9 mouse cellular contexts compared by ENCODE assay signal in the genomic region with DNA sequence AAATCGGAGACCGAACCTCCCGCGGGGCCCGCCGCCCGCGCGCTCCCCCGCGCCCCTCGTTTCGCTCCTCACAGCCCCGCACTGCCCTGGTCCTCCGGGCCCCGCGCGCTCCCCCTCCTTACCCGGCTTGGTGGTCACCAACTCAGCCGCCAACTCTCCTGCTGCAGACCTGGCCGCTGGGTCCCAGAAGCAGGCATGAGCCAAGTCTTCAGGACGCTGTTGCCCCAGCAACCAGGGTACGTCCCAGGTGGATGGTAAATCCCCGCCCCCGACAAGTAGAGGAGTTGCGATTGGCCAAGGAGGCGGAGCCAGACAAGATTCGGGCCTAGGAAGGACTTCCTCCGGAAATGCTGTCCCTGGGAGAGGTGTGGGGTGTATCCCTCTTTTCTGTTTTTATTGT. TPM values are rescaled to one million over a fixed set of nuclear protein-coding genes. Genes with fewer than 3 reads are reported as not detected.
DNase-seq lines count a peak whose midpoint lies in the region; ATAC-seq and TF ChIP-seq lines count a peak whose summit lies in the region.
"Had no signal": no experiment of that assay in that cellular context is flagged by ENCODE, and none has a peak within 500 bp of the region (broad histone marks: within the 10 kb centered on the region; RNA-seq: fewer than 3 reads in every experiment).

A gene (minus strand): TSS at position 240 of the 400 bp plus-strand sequence.

- peak within 1 kb of the TSS; percentile 27; the same call in 1 of the 2 replicates for H3K4me2 ChIP-seq in liver, embryonic 12.5 days
- no peak within 1 kb of the TSS for H3K4me2 ChIP-seq in liver, postnatal 0 days (ENCODE audit: low read depth, low read length)
- peak within 1 kb of the TSS; percentile 77 for H3K4me2 ChIP-seq in forebrain, embryonic 12.5 days
- peak within 1 kb of the TSS; percentile 48 for H3K4me2 ChIP-seq in limb, embryonic 11.5 days (ENCODE audit: low read depth, severe bottlenecking)
- H3K4me2 ChIP-seq: liver, embryonic 13.5 days had no signal

- no peak for DNase-seq in liver, postnatal 0 days
- peak; percentile 52 for DNase-seq in limb, embryonic 11.5 days (ENCODE audit: low spot score)
- DNase-seq in right cerebral cortex, postnatal 25 days: peak; percentile 81
- no peak for DNase-seq in cerebellum, adult 18-20 months
- DNase-seq in kidney, adult 11 months: no peak
- DNase-seq in spleen, adult 12 weeks (ENCODE audit: low spot score): no peak
- DNase-seq: liver, embryonic 13.5 days had no signal

- no peak within 1 kb of the TSS for H3K4me3 ChIP-seq in liver, embryonic 12.5 days
- H3K4me3 ChIP-seq in liver, postnatal 0 days (ENCODE audit: low read depth, low read length): no peak within 1 kb of the TSS
- peak within 1 kb of the TSS; percentile 41 for H3K4me3 ChIP-seq in forebrain, embryonic 12.5 days (replicated peaks)
- peak within 1 kb of the TSS; percentile 20 for H3K4me3 ChIP-seq in limb, embryonic 11.5 days (ENCODE audit: low read depth, low read length)
- H3K4me3 ChIP-seq: liver, embryonic 13.5 days had no signal

- H3K27me3 ChIP-seq in liver, embryonic 12.5 days (replicated peaks): peaks cover 50% of the 10 kb centered on the region
- H3K27me3 ChIP-seq in liver, postnatal 0 days (ENCODE audit: insufficient read depth, low read length): peaks cover 24% of the 10 kb centered on the region
- peaks cover 46% of the 10 kb centered on the region for H3K27me3 ChIP-seq in forebrain, embryonic 12.5 days
- peaks cover 26% of the 10 kb centered on the region for H3K27me3 ChIP-seq in limb, embryonic 11.5 days (ENCODE audit: control insufficient read depth, insufficient read depth, low read length)

- H3K9ac ChIP-seq in liver, embryonic 12.5 days: no peak within 1 kb of the TSS
- no peak within 1 kb of the TSS for H3K9ac ChIP-seq in liver, postnatal 0 days (replicated peaks)
- H3K9ac ChIP-seq in forebrain, embryonic 12.5 days: no peak within 1 kb of the TSS
- H3K9ac ChIP-seq in limb, embryonic 11.5 days (ENCODE audit: low read length): no peak within 1 kb of the TSS
- H3K9ac ChIP-seq: liver, embryonic 13.5 days had no signal

- 8% methylated on average over 29 of the region's 29 CpGs for WGBS in liver, embryonic 12.5 days (ENCODE audit: insufficient replicate concordance)
- 9% methylated on average over 29 of the region's 29 CpGs for WGBS in liver, postnatal 0 days (ENCODE audit: insufficient replicate concordance)
- 1% methylated on average over 29 of the region's 29 CpGs for WGBS in forebrain, embryonic 12.5 days
- 2% methylated on average over 29 of the region's 29 CpGs for WGBS in limb, embryonic 11.5 days

- H3K9me3 ChIP-seq in liver, embryonic 12.5 days (replicated peaks): 0 out of 2 replicates have a peak, but pooled peaks cover 4% of the 10 kb centered on the region
- H3K9me3 ChIP-seq in liver, postnatal 0 days (ENCODE audit: low read length): 0 out of 2 replicates have a peak, but pooled peaks cover 9% of the 10 kb centered on the region
- peaks cover 5% of the 10 kb centered on the region for H3K9me3 ChIP-seq in forebrain, embryonic 12.5 days
- H3K9me3 ChIP-seq in limb, embryonic 11.5 days (ENCODE audit: control insufficient read depth, low read length): no peaks in the 10 kb centered on the region

- no peaks in the 10 kb centered on the region for H3K4me1 ChIP-seq in liver, embryonic 12.5 days
- H3K4me1 ChIP-seq in liver, postnatal 0 days (ENCODE audit: insufficient read depth): no peaks in the 10 kb centered on the region
- peaks cover 21% of the 10 kb centered on the region for H3K4me1 ChIP-seq in forebrain, embryonic 12.5 days
- peaks cover 3% of the 10 kb centered on the region; the same call in 1 of the 2 replicates for H3K4me1 ChIP-seq in limb, embryonic 11.5 days (ENCODE audit: control insufficient read depth, insufficient read depth, low read length)
- H3K4me1 ChIP-seq: liver, embryonic 13.5 days had no signal

- no peak for ATAC-seq in liver, embryonic 12.5 days
- ATAC-seq in liver, postnatal 0 days: no peak
- peak; percentile 76 for ATAC-seq in forebrain, embryonic 12.5 days (ENCODE audit: low FRiP score)
- no peak for ATAC-seq in limb, embryonic 11.5 days (ENCODE audit: insufficient number of reproducible peaks, low FRiP score, low TSS enrichment, low read depth)

- no peaks in the 10 kb centered on the region for H3K36me3 ChIP-seq in liver, embryonic 12.5 days
- no peaks in the 10 kb centered on the region for H3K36me3 ChIP-seq in liver, postnatal 0 days (replicated peaks; ENCODE audit: insufficient read depth, low read length)
- H3K36me3 ChIP-seq in forebrain, embryonic 12.5 days (replicated peaks): no peaks in the 10 kb centered on the region
- no peaks in the 10 kb centered on the region for H3K36me3 ChIP-seq in limb, embryonic 11.5 days (ENCODE audit: control insufficient read depth, insufficient read depth, low read length)
- H3K36me3 ChIP-seq: liver, embryonic 13.5 days had no signal

- no peak for TF ChIP-seq EP300 in liver, postnatal 0 days (IDR thresholded peaks at IDR 0.05; ENCODE audit: low read depth)

- no peak within 1 kb of the TSS for H3K27ac ChIP-seq in liver, embryonic 12.5 days
- H3K27ac ChIP-seq in liver, postnatal 0 days (ENCODE audit: low read depth): no peak within 1 kb of the TSS
- no peak within 1 kb of the TSS for H3K27ac ChIP-seq in forebrain, embryonic 12.5 days
- H3K27ac ChIP-seq in limb, embryonic 11.5 days (replicated peaks; ENCODE audit: low read depth, low read length): no peak within 1 kb of the TSS
- H3K27ac ChIP-seq: liver, embryonic 13.5 days had no signal

- no peak for TF ChIP-seq CTCF in liver, postnatal 0 days (IDR thresholded peaks at IDR 0.05; ENCODE audit: low read depth)

RNA-seq across cellular contexts. Expression of the gene that starts here (rescaled TPM):
- not detected in 2 replicates for polyA plus RNA-seq in liver, embryonic 12.5 days (2016; fragmentation: Nextera tagmentation; extraction: Ambion mirVana)
- not detected in 2 replicates for polyA plus RNA-seq in liver, postnatal 0 days (2015; fragmentation: Nextera tagmentation; extraction: Ambion mirVana)
- 0.58 and 1.3 TPM in 2 replicates for polyA plus RNA-seq in forebrain, embryonic 12.5 days (2016; fragmentation: Nextera tagmentation; extraction: Ambion mirVana)
- not detected in 2 replicates for polyA plus RNA-seq in limb, embryonic 11.5 days (2014; fragmentation: Nextera tagmentation; extraction: Ambion mirVana)
- polyA plus RNA-seq: liver, embryonic 13.5 days had no signal

Comparison
In these comparisons a context has a peak if more than half of its experiments do, and no peak if none do; other contexts are left out.
1. Peak in DNase-seq, H3K4me3 ChIP-seq and H3K4me2 ChIP-seq in limb, embryonic 11.5 days; RNA of the gene not detected or under 1 TPM.